9 mouse cellular contexts compared by ENCODE assay signal in the genomic region with DNA sequence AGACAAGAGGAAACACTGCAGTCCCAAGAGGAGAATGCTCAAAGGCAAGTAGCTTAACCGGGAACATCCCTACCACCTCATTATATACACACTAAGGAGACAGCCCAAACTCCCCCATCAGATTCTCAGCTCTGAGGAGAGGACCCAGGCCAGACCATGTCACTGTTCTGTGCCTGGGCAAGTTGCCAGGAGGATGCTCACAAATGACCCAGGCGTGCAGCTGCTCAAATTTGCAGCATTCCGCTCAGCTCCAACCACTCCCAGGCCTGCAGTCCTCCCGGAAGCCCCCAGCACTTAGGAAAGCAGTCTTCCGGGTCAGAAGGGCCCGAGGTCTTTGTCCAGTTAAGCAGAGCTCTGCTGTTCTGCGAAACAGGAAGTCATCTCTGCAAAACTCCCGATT. TPM values are rescaled to one million over a fixed set of nuclear protein-coding genes. Genes with fewer than 3 reads are reported as not detected.
DNase-seq lines count a peak whose midpoint lies in the region; ATAC-seq lines count a peak whose summit lies in the region.
"Had no signal": no experiment of that assay in that cellular context is flagged by ENCODE, and none has a peak within 500 bp of the region (broad histone marks: within the 10 kb centered on the region; RNA-seq: fewer than 3 reads in every experiment).

No protein-coding gene starts in this region.

- no peak overlapping the region for H3K4me3 ChIP-seq in heart, embryonic 11.5 days (ENCODE audit: low read depth, low read length)
- H3K4me3 ChIP-seq in stomach, embryonic 14.5 days (ENCODE audit: low read depth, low read length), result no peak overlapping the region

- 37% methylated on average over 8 of the region's 8 CpGs for WGBS in heart, embryonic 11.5 days (ENCODE audit: insufficient replicate concordance)
- 21% methylated on average over 8 of the region's 8 CpGs for WGBS in stomach, embryonic 14.5 days

- H3K4me2 ChIP-seq in heart, embryonic 11.5 days, result no peak overlapping the region
- no peak overlapping the region for H3K4me2 ChIP-seq in stomach, embryonic 14.5 days (replicated peaks; ENCODE audit: low read depth, low read length)

- H3K27ac ChIP-seq in heart, embryonic 11.5 days (ENCODE audit: low read depth, low read length), result peak overlapping the region; percentile 42; the same call in 1 of the 2 replicates
- peak overlapping the region; percentile 52; the same call in 1 of the 2 replicates for H3K27ac ChIP-seq in stomach, embryonic 14.5 days (ENCODE audit: low read length)
- H3K27ac ChIP-seq: macrophage had no signal

- ATAC-seq in heart, embryonic 11.5 days (replicated peaks; ENCODE audit: insufficient number of reproducible peaks, low FRiP score, low TSS enrichment), result no peak
- peak; percentile 46; the same call in 1 of the 2 replicates for ATAC-seq in stomach, embryonic 14.5 days (ENCODE audit: insufficient number of reproducible peaks, insufficient read depth, low FRiP score, low read depth)

- no peaks in the 10 kb centered on the region for H3K9me3 ChIP-seq in heart, embryonic 11.5 days (replicated peaks; ENCODE audit: control insufficient read depth, low read length)
- no peaks in the 10 kb centered on the region for H3K9me3 ChIP-seq in stomach, embryonic 14.5 days (ENCODE audit: control insufficient read depth, low read depth, low read length)

- DNase-seq in embryo, embryonic 11 days, result peak; percentile 39
- DNase-seq in embryo, embryonic 9.5 days (ENCODE audit: extremely low spot score), result no peak
- DNase-seq in Muller cell, postnatal 12 days (ENCODE audit: inconsistent ontology term), result peak; percentile 57
- DNase-seq in kidney, postnatal 10 days, result peak; percentile 92
- no peak for DNase-seq in layer of hippocampus, postnatal 36 days
- DNase-seq in spleen, postnatal 36 days (ENCODE audit: low spot score in 2 of 2), result no peak

- no peaks in the 10 kb centered on the region for H3K36me3 ChIP-seq in heart, embryonic 11.5 days (ENCODE audit: control insufficient read depth, insufficient read depth, low read length)
- no peaks in the 10 kb centered on the region for H3K36me3 ChIP-seq in stomach, embryonic 14.5 days (ENCODE audit: control insufficient read depth, insufficient read depth, low read length)

- peak overlapping the region; percentile 34; the same call in 1 of the 2 replicates for H3K9ac ChIP-seq in heart, embryonic 11.5 days (ENCODE audit: low read depth, low read length)
- no peak overlapping the region for H3K9ac ChIP-seq in stomach, embryonic 14.5 days (replicated peaks; ENCODE audit: low read depth, low read length)

- peaks cover 73% of the 10 kb centered on the region for H3K4me1 ChIP-seq in heart, embryonic 11.5 days (ENCODE audit: control insufficient read depth, insufficient read depth, low read length)
- H3K4me1 ChIP-seq in stomach, embryonic 14.5 days (ENCODE audit: control insufficient read depth, insufficient read depth, low read length), result peaks cover 51% of the 10 kb centered on the region

- no peaks in the 10 kb centered on the region for H3K27me3 ChIP-seq in heart, embryonic 11.5 days (ENCODE audit: control insufficient read depth, insufficient read depth, low read length)
- no peaks in the 10 kb centered on the region for H3K27me3 ChIP-seq in stomach, embryonic 14.5 days (ENCODE audit: control insufficient read depth, insufficient read depth, low read length)

RNA-seq across cellular contexts. Expression of gene Stk24, which starts 31.6 kb away (rescaled TPM):
- polyA plus RNA-seq in heart, embryonic 11.5 days (2014; fragmentation: Nextera tagmentation; extraction: Ambion mirVana), result 37.7 and 38.1 TPM in 2 replicates
- polyA plus RNA-seq in stomach, embryonic 14.5 days (2014; fragmentation: Nextera tagmentation; extraction: Ambion mirVana), result 46.3 and 48.5 TPM in 2 replicates
- 10 to 100 TPM; 57.3 to 62.1 TPM for total RNA-seq in layer of hippocampus, postnatal 36 days (2021)

Comparison
In these comparisons a context has a peak if more than half of its experiments do, and no peak if none do; other contexts are left out.
1. DNase-seq: peak in embryo, embryonic 11 days (single experiment), Muller cell, postnatal 12 days (single experiment) and kidney, postnatal 10 days (single experiment); none in embryo, embryonic 9.5 days (single experiment), layer of hippocampus, postnatal 36 days (0 of 2) and spleen, postnatal 36 days (0 of 2).